Mouse (Mus musculus) forebrain, embryonic 10.5 days (tissue): ENCODE results near the gene Hecw2. TPM values are rescaled to one million over a fixed set of nuclear protein-coding genes. Genes with fewer than 3 reads are reported as not detected.

Experiments used
- DNase-seq: peaks from one replicate; pipeline ENCODE4 v3.0.0-alpha.2; 2017; ENCODE audit warnings: low spot score; ENCODE audit errors: extremely low spot score
- H3K27ac ChIP-seq: fragments of 300-500 bp; sonication (generic); 2 replicates; pipeline ENCODE4 v1.5.1; 2016; ENCODE audit warnings: mild to moderate bottlenecking
- H3K27me3 ChIP-seq: fragments of 300-500 bp; sonication (generic); 2 replicates; pipeline ENCODE4 v1.6.1; 2016; ENCODE audit warnings: mild to moderate bottlenecking; ENCODE audit not compliant: poor library complexity, severe bottlenecking
- H3K36me3 ChIP-seq: fragments of 300-500 bp; sonication (generic); replicated peaks from 2 replicates; pipeline ENCODE4 v1.6.1; 2016; ENCODE audit warnings: mild to moderate bottlenecking, moderate library complexity
- H3K4me1 ChIP-seq: fragments of 300-500 bp; sonication (generic); 2 replicates; pipeline ENCODE4 v1.6.1; 2016
- H3K4me3 ChIP-seq: fragments of 300-500 bp; sonication (generic); 2 replicates; pipeline ENCODE4 v1.5.1; 2016; ENCODE audit warnings: mild to moderate bottlenecking, moderate library complexity
- H3K9me3 ChIP-seq: fragments of 300-500 bp; sonication (generic); 2 replicates; pipeline ENCODE4 v1.6.1; 2016; ENCODE audit warnings: mild to moderate bottlenecking, moderate library complexity
- WGBS: fragments of 180-500 bp; shearing (Covaris S2); methylation state at CpG from one replicate; pipeline ENCODE4 v1.1.7; 2016; 5-methylcytosine and 5-hydroxymethylcytosine counted together
- polyA plus RNA-seq: library from polyadenylated mRNA; unstranded; fragments of >200 nt; fragmentation: Nextera tagmentation; extraction: Ambion mirVana; gene quantifications from 2 replicates; pipeline ENCODE4 v1.2.1, GENCODE M21; 2016

The Hecw2 gene
- polyA plus RNA-seq, 1 experiment from 2014 or later = 3.2 TPM

DNA sequence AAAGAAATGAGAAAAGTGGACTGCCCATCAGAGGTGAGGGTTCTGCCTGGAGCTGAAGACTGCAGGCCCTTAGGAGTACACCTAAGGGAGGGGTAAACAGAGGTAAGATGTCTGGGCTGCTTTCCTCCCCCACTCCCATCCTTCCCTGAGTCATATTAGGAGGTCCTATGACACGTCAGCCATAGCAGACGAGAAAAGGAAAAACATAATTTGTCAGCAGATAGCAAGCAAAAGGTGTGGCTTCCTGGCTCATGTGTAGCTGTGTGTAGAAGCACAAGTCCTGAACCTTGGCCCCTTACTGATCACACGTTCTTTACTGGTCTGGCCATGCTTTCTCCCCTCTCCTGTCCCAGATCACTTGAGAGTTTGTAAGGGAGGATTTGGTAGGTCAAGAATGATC is 397.2 kb downstream of the Hecw2 start:
- WGBS = 79% methylated on average over 3 of the region's 3 CpGs
- Histone ChIP-seq H3K9me3 (no peaks in the 10 kb centered on the region), H3K36me3 (no peaks in the 10 kb centered on the region), H3K27me3 (no peaks in the 10 kb centered on the region), H3K27ac (no peak overlapping the region), H3K4me3 (no peak overlapping the region), H3K4me1 (no peaks in the 10 kb centered on the region)
- no peak for DNase-seq

DNA sequence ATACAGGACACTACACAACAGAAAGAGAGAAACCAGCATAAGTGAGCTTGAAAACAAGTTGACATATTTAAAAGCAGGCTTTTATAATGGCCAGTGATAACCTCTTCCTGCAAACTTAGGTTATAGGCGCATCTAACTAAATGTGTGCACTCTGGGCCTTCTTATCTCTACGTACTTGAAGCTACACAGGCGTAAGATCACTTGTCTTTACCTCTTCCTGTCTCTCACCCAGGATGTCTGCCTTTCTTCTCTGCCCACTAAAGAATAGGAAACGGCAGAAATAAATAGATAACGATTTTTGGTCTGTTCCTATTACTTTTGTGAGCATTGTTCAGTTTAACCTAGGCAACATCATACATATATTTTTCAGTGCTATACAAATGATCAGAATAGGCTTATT is 397.9 kb downstream of the Hecw2 start:
- DNase-seq = no peak
- H3K36me3 ChIP-seq = no peaks in the 10 kb centered on the region
- WGBS = 93% methylated on average over 5 of the region's 5 CpGs
- H3K4me3 ChIP-seq = no peak overlapping the region
- H3K9me3 ChIP-seq = no peaks in the 10 kb centered on the region
- H3K27ac ChIP-seq = no peak overlapping the region
- H3K27me3 ChIP-seq = no peaks in the 10 kb centered on the region
- no peaks in the 10 kb centered on the region for H3K4me1 ChIP-seq

DNA sequence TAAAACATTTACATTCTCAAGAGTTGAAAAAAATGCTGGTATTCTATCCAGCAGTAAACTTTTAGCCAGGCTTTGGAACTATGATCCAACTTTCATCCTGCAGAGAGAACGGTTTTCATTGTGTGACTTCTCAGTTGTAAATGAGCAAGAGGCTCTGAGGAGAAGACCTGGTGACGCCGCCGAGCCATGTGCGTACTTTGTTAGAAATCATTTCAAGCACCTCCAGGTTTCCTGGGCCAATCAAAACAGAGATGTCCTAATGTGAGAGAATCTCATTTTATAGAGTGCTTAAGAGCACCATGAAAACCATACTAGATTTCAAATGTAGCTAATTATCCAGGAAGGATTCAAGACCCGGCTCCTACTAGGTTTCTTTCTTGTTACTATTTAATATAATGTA is 398.7 kb downstream of the Hecw2 start:
- H3K9me3 ChIP-seq = no peaks in the 10 kb centered on the region
- WGBS = 90% methylated on average over 6 of the region's 6 CpGs
- no peaks in the 10 kb centered on the region for H3K27me3 ChIP-seq
- H3K4me1 ChIP-seq = no peaks in the 10 kb centered on the region
- no peak overlapping the region for H3K4me3 ChIP-seq
- no peak overlapping the region for H3K27ac ChIP-seq
- no peak for DNase-seq
- H3K36me3 ChIP-seq = no peaks in the 10 kb centered on the region

DNA sequence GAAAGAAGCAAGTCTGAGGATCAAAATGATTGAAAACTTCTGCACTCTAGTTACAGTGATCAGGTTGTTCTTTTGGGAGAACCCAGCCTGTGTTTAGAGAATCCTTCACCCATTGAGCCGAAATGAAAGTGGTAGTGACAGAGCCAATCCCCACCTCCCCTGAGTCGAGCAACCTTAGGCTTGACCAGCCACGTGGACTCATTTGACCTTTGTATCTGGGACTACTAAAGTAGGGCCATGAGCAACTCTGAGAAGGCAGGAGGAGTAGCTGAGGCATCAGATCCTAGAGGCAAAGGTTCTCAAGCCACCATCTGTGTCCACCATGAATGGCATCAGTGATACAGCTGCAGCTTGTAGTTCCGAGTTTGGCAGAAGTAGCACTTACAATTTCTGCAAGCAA is 399.4 kb downstream of the Hecw2 start:
- H3K4me3 ChIP-seq = no peak overlapping the region
- no peaks in the 10 kb centered on the region for H3K9me3 ChIP-seq
- H3K27me3 ChIP-seq = no peaks in the 10 kb centered on the region
- no peaks in the 10 kb centered on the region for H3K36me3 ChIP-seq
- WGBS = 79% methylated on average over 4 of the region's 4 CpGs
- H3K4me1 ChIP-seq = no peaks in the 10 kb centered on the region
- no peak overlapping the region for H3K27ac ChIP-seq
- DNase-seq = no peak

DNA sequence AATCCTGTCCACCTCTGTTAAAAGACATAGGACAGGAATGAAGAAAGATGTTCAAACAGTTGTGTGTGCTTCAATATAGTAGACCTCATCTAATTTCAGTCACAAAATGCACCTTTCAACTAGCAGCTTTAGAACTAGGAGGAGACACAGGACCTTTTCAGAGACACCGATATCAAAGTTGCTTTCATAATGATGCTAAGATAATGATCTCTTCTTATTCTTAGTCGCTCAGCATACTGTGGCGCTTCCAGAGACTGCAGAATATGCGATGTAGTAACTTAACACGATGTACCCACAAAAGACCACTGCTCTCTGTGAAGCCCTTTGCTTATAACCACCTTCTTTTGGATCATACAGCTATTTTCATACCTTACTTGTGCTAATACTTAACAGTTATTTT is 399.9 kb downstream of the Hecw2 start:
- Histone ChIP-seq H3K36me3 (no peaks in the 10 kb centered on the region), H3K4me3 (no peak overlapping the region), H3K9me3 (no peaks in the 10 kb centered on the region), H3K27me3 (no peaks in the 10 kb centered on the region), H3K27ac (no peak overlapping the region), H3K4me1 (no peaks in the 10 kb centered on the region)
- no peak for DNase-seq
- WGBS = 96% methylated on average over 5 of the region's 5 CpGs

DNA sequence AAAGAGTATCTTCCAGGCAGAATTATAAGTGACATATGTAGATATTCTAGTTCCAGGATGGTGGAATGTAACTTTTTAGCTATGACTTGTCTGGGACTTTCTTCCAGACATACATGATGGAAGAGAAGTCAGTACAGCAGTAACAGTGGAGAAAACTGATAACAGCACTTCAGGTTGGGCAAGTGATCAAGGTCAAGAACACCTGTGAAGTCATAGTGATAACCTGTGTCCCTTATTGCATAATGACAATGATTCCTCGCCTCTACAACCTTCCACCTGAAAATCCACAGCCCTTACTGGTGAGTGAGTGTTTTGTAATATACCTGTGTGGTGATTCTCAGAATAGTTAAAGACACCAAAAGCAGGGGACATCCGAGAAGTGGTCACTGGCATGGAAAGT is 400.7 kb downstream of the Hecw2 start:
- no peak overlapping the region for H3K27ac ChIP-seq
- DNase-seq = no peak
- H3K27me3 ChIP-seq = no peaks in the 10 kb centered on the region
- H3K9me3 ChIP-seq = no peaks in the 10 kb centered on the region
- WGBS = 90% methylated on average over 2 of the region's 2 CpGs
- no peak overlapping the region for H3K4me3 ChIP-seq
- H3K36me3 ChIP-seq = no peaks in the 10 kb centered on the region
- H3K4me1 ChIP-seq = no peaks in the 10 kb centered on the region

DNA sequence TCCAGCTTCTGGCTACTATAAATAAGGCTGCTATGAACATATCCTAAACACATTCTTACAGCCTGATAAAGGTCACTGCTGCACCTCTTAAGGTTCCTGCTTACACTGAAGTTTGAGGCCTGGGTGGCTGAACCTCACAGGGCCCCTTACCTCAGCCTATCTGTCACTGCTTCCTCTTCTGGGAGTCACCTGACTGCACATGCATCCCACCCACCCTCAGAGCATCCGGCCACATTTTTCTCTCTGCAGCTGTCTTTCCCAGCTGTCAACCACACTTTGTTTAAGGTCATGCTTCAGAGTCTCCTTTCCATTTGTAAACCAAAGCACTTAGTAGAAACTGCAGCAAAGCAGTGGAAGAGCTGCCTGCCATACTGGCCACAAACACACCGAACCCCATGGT is 403.6 kb downstream of the Hecw2 start:
- H3K4me3 ChIP-seq = no peak overlapping the region
- no peaks in the 10 kb centered on the region for H3K4me1 ChIP-seq
- no peaks in the 10 kb centered on the region for H3K36me3 ChIP-seq
- no peak for DNase-seq
- WGBS = 88% methylated on average over 2 of the region's 2 CpGs
- no peaks in the 10 kb centered on the region for H3K27me3 ChIP-seq
- no peaks in the 10 kb centered on the region for H3K9me3 ChIP-seq
- no peak overlapping the region for H3K27ac ChIP-seq

DNA sequence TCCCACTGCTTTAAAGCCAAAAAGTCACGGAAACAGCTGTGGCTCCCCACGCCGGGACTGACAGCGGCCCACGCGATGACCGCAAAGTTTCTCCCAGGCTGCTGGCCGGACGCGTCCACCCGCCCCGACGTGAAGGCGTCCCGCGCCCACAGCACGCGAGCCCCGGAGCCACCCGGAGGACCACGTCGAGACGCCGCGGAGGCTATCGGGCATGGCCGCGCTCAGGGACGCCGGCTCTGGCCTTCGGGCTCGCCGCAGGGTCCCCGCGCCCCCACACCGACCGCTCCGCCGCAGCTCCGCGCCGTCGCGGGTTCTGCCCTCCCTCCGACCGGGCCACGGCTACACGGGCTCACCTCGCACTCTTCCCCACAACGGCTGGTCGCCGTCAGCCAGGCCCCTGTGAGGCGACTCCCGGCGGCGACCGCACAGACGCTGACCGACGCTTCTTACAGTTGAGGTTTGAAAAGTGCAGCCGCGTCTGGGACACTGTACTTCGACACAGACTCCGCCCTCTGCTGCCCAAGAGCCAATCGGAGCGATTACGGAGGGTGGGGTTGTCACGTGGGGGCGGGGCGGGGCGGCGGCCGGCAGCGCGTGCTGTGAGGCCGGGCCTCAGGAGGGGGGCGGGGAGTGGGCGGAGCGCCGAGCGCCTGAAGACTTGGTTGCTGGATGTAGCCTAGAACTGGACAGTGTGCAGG is 410.1 kb downstream of the Hecw2 start, which contains the start of gene Stk17b:
TSS of gene Stk17b (minus strand) at position 504 of the 698 bp plus-strand sequence.
- H3K27me3 ChIP-seq = no peaks in the 10 kb centered on the region
- H3K4me3 ChIP-seq = peak within 1 kb of the TSS; percentile 90
- peak within 1 kb of the TSS; percentile 90 for H3K27ac ChIP-seq
- no peaks in the 10 kb centered on the region for H3K36me3 ChIP-seq
- H3K9me3 ChIP-seq = no peaks in the 10 kb centered on the region
- DNase-seq = peak; percentile 92
- peaks cover 6% of the 10 kb centered on the region for H3K4me1 ChIP-seq
- WGBS = under 1% methylated on average over 81 of the region's 81 CpGs

DNA sequence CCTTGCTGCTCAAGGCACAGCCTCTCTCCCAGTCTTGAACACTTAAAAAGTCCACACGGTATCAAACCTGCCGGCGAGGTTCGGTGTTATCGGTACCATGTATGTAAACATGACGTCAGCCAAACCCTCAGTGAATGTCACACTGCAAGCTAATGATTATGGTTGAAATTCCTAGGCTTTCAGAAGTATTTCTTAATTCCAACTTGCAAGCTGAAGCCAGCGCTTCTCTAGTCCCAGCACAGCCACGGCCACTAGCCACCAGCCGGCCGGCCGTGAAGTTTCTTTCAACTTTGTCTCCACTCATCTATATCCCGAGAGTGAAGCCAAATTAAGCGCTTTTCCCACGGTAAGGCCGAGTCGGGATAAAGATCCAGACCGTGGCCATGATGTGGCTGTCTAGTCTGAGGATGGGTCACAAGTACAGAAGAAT is 410.7 kb downstream of the Hecw2 start:
- peak overlapping the region; percentile 90 for H3K4me3 ChIP-seq
- H3K9me3 ChIP-seq = no peaks in the 10 kb centered on the region
- H3K27me3 ChIP-seq = no peaks in the 10 kb centered on the region
- H3K4me1 ChIP-seq = peaks cover 6% of the 10 kb centered on the region
- H3K27ac ChIP-seq = peak overlapping the region; percentile 90
- peak; percentile 42 for DNase-seq
- WGBS = under 1% methylated on average over 17 of the region's 17 CpGs
- no peaks in the 10 kb centered on the region for H3K36me3 ChIP-seq

DNA sequence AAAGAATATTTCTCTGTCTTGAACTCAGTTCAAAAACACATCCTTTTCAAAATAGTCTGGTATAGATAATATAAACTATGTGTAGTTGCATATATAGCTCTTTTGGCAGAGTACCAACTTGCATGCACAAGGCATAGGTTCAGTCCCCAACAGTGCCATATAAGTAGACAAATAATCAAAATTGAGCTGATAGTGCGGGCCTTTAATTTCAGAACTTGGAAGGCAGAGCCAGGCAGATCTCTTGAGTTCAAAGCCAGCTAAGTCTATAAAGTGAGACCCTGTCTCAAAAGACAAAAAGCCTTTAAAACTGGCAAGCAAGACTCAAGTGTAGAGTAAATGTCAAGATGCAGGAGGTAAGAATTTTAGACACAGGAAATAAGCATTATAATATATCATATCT is 412.0 kb downstream of the Hecw2 start:
- no peak for DNase-seq
- Histone ChIP-seq H3K27ac (no peak overlapping the region), H3K4me3 (no peak overlapping the region), H3K36me3 (no peaks in the 10 kb centered on the region), H3K9me3 (no peaks in the 10 kb centered on the region), H3K27me3 (no peaks in the 10 kb centered on the region), H3K4me1 (peaks cover 6% of the 10 kb centered on the region)
- 98% methylated on average over 1 of the region's 1 CpGs for WGBS

DNA sequence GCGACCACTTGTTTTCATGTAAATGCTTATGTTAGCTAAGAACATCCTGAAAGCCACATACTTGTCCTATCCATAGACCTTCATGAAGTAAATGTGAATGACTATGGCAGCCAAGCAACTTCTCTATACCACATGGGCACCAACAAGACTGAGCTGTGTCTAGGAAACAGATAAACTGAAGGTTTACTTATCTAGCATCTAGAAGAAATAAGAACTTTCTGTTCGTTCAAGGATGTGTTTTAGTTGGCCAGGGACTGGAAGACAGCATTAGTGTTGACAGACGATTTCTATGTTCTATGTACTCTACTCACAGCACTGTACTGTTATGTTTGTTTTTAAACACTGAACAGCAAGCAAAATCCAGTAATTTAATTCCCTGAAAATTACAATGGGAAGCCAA is 412.9 kb downstream of the Hecw2 start:
- Histone ChIP-seq H3K27me3 (no peaks in the 10 kb centered on the region), H3K4me3 (no peak overlapping the region), H3K36me3 (no peaks in the 10 kb centered on the region), H3K27ac (no peak overlapping the region), H3K9me3 (no peaks in the 10 kb centered on the region), H3K4me1 (peaks cover 6% of the 10 kb centered on the region)
- 86% methylated on average over 3 of the region's 3 CpGs for WGBS
- no peak for DNase-seq

DNA sequence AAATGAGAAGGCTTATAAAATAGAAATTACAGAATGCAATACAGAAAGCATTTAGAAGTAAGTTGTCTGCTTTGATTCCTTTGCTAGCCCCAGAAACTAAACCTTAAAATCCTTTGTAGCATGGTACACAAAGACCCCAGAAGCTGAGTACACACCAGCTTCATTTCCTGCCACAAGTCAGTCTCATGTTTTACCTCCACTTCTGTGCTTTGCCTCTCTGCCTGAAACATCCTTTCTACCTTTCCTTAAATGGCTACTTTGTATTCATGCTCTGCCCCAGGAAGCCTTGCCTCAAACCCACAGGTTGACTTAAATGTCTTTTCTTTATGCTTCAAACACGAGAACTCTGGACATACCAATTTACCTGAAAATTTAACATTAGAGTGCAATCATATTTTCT is 413.7 kb downstream of the Hecw2 start:
- Histone ChIP-seq H3K27me3 (no peaks in the 10 kb centered on the region), H3K4me1 (peaks cover 6% of the 10 kb centered on the region), H3K27ac (no peak overlapping the region), H3K4me3 (no peak overlapping the region), H3K9me3 (no peaks in the 10 kb centered on the region), H3K36me3 (no peaks in the 10 kb centered on the region)
- no peak for DNase-seq
- 87% methylated on average over 1 of the region's 1 CpGs for WGBS

DNA sequence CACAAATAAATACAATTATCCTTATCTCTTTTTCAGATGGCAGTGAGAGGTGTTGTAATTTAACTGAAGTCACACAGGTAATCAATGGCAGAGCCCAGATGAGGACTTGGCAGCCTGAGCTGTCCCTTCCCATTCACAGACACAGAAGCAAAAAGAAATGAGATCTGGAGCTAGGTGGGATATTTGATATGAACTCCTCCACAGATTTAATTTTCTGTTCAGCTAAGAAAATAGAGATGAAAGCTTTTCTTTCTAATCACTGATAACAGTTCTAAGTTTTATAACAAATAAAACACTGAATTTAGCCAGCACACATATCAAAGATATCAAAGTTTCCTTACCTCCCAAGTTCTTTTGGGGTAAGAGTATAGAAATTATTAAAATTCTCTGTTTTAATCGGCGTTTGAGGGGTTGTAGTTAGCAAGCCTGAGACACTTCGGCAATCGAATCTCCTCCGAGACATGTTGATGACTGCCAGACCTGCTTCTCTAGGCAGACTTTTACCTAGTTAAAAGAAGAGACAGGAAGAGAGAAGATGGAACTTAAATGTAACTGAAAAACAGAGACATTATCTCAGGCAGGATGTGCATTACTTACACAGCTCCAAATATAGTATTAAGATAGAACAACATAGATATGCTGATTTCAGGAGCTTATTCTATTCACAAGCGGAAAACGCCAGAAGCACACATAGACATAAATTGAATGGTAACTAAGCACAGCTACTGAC is 418.6 kb downstream of the Hecw2 start:
- Histone ChIP-seq H3K9me3 (no peaks in the 10 kb centered on the region), H3K4me1 (peaks cover 4% of the 10 kb centered on the region), H3K27ac (no peak overlapping the region), H3K36me3 (no peaks in the 10 kb centered on the region), H3K27me3 (no peaks in the 10 kb centered on the region), H3K4me3 (no peak overlapping the region)
- WGBS = 94% methylated on average over 7 of the region's 7 CpGs
- DNase-seq = no peak
